Mouse (Mus musculus) forelimb bud, embryonic 11.5 days (tissue): ENCODE results near the gene Tsen15.

Experiments used
- DNase-seq: peaks from one replicate; pipeline ENCODE4 v3.0.0-alpha.2; 2012; ENCODE audit warnings: low read depth, low spot score

Tsen15 gene

GRCm38 (mm10) chr1:152386188-152386835 lies at the start of gene Tsen15:
Gene Tsen15, minus strand, starts transcription at chr1:152386688.
- peak; percentile 70 for DNase-seq

GRCm38 (mm10) chr1:152434166-152434565 lies 47.7 kb upstream of the Tsen15 start:
- no peak for DNase-seq

DNA sequence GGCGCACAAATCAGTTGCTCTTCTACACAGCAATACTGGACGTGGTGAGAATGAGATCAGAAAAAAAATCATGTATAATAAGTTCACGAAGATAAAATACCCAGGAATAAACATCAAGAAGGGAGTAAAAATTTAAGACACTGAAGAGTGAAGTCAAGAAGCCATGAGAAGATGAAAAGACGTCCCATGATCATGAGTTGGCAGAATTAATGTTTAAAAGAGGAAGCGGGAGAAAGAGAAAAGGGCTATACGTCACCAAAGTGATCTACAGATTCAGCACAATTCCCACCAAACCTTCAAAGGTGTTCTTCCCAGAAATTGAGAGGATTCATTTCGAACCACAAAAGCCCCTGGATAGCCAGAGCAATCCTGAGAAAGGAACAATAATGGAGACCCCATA lies 43.3 kb upstream of the Tsen15 start:
- DNase-seq: no peak

GRCm38 (mm10) chr1:152427912-152428581 lies 41.6 kb upstream of the Tsen15 start:
- no peak for DNase-seq

- no peak for DNase-seq
Observed at GRCm38 (mm10) chr1:152423052-152423451, 36.6 kb upstream of the Tsen15 start.

DNA sequence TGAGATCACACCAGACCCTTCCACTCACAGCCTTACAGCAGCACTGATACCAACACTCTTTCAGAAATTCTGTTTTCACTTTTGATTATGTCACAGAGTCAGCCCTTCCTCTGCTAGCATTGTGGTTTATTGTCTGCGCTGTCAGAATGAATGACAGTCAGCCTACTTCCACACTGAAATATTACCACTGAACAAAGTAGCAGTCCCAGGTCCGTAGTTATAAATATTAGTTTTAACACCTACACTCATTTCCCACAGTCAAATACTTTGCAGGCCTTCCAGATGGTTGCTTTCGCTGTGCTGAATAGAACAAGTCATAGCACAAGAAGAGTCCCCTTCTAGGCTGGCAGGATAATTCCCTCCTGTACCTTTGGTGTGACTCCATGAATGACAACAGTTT lies 35.8 kb upstream of the Tsen15 start:
- DNase-seq: peak; percentile 53

DNA sequence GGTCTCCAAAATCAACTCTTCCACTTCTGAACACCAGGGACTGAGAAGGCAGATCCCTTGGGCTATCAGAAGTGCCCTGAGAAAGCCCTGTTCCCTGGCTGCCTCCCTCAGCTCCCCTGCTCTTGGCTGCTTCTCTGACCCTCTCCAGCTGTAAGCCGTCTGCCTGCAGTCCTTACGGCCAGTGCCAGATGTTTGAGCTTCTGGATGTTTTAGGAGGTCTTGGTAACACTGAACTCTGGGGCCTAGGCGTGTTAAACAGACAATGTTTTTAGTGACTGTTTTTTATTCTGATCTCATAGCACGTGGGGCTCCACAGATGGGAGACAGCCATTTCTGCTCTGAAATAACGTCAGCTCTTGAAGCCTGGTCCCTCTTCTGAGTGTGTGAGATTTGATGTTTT lies 31.1 kb upstream of the Tsen15 start:
- DNase-seq: no peak

DNA sequence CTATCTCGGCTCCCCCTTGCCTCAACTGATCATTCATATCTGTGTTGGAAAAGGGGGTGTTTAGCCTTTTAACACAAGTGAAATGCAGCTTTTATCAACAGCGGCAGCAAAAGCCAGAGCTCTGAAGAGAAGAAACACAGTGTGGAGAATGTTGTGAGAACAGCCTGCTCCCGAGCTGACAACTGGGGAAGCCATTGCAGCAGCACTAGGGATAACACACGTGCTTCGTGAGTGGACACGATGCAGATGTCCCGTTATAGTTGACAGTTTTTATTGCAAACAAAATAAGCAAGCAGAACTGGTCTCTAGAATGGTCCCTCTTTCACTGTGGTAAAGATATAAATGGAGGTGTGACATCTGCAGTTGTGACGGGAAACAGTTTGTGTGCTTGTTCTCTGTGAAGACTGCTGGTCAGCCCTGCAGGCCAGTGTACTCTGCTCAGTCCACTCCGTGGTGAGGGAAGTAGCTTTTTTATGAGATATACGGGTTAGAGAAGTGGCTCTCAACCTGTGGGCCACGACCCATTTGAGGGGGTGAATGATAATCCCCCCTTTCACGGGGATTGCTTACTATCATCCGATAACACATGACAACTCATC lies 29.9 kb upstream of the Tsen15 start:
- DNase-seq: no peak

DNA sequence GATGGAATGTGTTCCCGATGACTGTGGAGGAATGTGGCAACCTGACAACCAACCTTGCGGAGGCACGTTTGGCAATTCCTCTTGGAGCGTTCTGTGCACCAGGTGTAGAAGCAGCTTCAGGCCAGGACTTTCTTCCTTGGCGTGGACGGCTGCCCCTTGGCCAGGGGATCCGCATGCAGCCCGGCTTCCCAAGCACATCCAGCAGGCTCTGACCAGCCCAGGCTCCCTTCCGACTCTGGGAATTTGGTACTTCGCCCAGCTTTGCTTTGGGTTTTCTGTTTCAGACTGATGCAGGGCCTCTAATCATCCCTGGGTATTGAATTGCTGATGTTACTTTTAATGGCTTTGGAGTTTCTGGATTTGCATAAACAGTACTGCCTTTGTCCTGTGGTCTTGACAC lies 28.0 kb upstream of the Tsen15 start:
- no peak for DNase-seq

- no peak for DNase-seq
Observed at GRCm38 (mm10) chr1:152413961-152414360, 27.5 kb upstream of the Tsen15 start.

- DNase-seq: no peak
Observed at GRCm38 (mm10) chr1:152413116-152413515, 26.6 kb upstream of the Tsen15 start.

DNA sequence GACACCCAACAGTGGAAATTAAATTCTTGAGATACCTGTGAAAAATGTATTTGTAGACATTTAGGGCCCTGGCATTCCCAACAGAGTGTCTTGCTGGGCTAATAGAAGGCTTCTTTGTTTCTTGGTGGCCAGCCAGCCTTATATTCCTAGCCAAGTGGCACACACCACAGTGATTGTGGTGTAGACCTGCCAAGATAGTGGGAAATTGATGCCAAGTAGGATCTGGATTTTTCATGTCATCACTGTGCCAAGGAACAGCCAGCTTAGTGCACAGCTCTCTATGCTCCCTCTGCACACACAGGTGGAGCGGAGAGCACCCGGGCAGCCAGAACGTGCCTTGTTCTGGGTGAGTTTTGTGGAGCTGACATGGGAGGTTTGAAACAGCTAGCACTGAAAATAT lies 24.2 kb upstream of the Tsen15 start:
- DNase-seq: no peak

DNA sequence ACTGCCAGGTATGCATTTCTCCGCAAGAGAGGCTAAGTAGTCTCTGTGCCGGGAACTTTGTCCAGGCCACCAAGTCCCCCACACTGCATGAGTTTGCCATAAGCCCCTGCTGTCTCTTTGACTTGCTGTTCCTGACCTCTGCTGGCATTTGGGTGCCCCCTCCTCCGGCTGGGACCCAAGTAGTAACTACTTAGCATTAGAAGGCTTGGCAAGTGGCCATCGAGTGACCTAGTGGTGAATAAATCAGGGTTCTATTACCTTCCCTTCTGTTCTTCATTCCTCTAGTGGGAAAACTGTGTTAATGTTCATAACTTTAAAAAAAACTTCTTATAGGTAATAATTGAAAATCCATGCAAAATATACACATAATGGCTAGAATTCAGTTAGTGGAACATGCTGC lies 22.9 kb upstream of the Tsen15 start:
- DNase-seq: no peak

DNA sequence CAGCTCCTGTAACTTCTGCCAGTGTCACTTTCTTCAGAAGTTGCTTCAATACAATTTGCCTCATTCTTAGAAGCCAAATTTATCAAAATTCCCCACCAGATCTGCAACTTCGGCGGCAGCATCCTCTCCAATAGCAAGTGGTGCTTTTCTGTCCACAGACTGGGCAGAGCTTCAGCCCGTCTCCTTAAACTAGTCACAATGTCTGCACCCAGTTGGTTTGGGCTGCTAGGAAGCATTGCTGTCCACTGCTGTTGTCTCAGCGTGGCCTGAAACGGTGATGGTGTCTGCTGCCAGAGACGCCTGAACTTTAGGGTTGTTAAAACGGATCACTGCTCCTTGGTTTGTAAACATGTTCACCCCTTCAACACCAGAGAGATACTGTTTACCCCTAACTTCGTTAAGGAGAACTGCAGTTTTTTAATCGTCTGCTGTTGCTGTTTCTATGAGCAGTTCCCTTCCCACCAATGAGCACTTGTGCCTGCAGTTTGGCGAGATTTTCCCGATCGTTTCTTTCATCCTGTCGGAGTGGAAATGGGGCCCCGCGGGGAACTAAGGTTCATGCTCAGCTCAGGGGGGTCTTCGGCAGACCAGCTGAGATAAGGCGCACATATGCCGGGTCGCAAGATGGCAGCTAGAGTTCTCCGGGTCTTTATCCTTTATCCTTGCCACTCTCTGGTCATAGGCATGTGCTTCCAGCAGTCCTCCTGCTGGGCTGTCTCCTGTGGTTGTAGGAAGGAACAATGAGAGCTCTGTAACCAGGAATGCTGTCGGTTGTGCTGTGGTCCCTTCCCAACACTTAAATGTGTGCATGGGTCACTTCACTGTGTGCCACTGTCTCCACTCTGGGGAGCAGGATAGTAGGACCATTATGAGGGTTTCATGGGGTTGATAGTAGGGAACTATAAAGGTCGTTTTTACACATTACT lies 20.8 kb upstream of the Tsen15 start:
- DNase-seq: no peak

GRCm38 (mm10) chr1:152400556-152401540 lies 14.4 kb upstream of the Tsen15 start:
- no peak for DNase-seq

- DNase-seq: no peak
Observed at GRCm38 (mm10) chr1:152399790-152400555, 13.5 kb upstream of the Tsen15 start, which contains the start of gene Colgalt2. Gene Colgalt2, plus strand, starts transcription at chr1:152399830.

- DNase-seq: no peak
Observed at GRCm38 (mm10) chr1:152398708-152399107, 12.2 kb upstream of the Tsen15 start.

DNA sequence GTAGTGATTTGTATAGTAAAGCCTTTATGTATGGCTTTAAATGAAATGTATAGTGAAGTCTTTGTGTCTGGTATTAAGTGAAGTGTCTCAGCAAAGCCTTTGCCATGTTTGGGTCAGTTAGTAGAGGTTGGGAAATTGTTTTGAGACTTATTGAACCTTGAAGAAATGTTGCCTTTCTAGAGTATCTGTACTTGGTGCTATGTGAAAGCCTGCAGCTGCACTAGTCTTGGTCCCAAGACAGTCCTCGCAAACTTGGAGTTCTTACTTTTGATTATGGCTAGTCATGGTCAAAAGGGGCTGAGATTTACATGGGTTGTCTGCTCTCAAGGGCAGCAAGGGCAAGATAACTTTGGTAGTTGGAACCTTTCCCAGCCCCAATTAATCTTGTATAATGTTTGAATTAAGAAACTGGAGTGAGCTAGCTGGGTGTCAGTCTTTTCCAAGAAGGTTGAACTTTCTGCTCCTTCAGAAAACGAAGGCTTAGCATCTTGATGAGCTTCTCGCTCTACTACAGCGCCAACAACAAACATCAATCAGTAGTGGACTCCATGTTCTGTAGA lies 8.5 kb upstream of the Tsen15 start:
- no peak for DNase-seq

DNA sequence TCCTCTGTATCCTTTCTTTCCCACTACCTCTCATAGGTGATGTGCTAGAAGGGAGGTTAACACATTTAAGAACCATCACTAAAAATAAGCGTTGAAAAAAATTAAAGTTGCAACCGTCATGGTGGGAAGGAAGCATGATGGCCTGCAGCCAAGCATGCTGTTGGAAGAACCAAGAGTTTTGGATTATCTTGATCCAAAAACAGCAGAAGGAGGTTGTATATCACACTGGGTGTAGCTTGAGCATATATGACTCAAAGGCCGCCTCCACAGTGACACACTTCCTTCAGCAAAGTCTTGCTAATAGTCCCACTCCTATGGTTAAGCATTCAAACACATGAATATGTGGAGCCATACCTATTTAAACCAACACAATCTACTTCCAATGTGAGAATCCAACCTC lies 7.6 kb upstream of the Tsen15 start:
- DNase-seq: no peak

DNA sequence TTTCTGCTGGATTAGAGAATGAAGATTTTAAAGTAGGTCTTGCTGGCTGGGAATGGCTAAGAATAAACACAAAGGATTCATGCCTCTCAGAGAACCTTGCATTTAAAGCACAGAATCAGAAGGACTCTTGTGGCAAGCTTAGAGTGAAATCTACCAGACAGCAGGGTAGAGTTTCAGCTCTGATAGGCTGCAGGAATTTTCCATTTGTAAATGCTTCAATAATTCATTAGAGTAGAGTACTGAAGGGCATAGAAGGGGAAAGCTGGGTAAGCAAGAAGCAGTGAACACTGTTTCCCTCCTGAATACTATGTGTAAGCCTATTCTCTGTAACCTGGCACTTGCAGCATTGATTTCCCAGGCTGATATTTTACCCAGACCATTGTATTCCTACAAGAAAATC lies 2.8 kb upstream of the Tsen15 start:
- no peak for DNase-seq
